Mouse (Mus musculus): ENCODE measurements around the gene Wfdc13. TPM values are rescaled to one million over a fixed set of nuclear protein-coding genes. Genes with fewer than 3 reads are reported as not detected.

Wfdc13 gene
- polyA plus RNA-seq, 1 experiment = 0.04 TPM

GRCm38 (mm10) chr2:164670938-164671337 is 14.0 kb upstream of the Wfdc13 start:
- no peak overlapping the region for H3ac ChIP-seq (ENCODE audit: control insufficient read depth, insufficient read length)
- TF ChIP-seq TCF3 (IDR thresholded peaks at IDR 0.05; ENCODE audit: insufficient read length, low read depth) = peak; percentile 56
- no peak for TF ChIP-seq REST (IDR thresholded peaks at IDR 0.05; ENCODE audit: insufficient read depth, insufficient read length)
- TF ChIP-seq POLR2A (IDR thresholded peaks at IDR 0.05; ENCODE audit: insufficient read length, low read depth) = no peak
- TF ChIP-seq USF1 (IDR thresholded peaks at IDR 0.05; ENCODE audit: low read depth) = no peak
- no peak for TF ChIP-seq MAX (IDR thresholded peaks at IDR 0.05; ENCODE audit: low read depth)
- TF ChIP-seq MYOG (IDR thresholded peaks at IDR 0.05; ENCODE audit: control insufficient read depth in 1 of 3, insufficient read depth in 1 of 3, insufficient read length in 2 of 3, low read depth in 2 of 3) = peak in 2 of 3 experiments; percentile 55 to 83
- TF ChIP-seq CEBPB (IDR thresholded peaks at IDR 0.05; ENCODE audit: insufficient read depth, poor library complexity, severe bottlenecking) = no peak
- TF ChIP-seq TCF12 (IDR thresholded peaks at IDR 0.05; ENCODE audit: insufficient read depth, poor library complexity, severe bottlenecking) = no peak
- TF ChIP-seq SRF (IDR thresholded peaks at IDR 0.05; ENCODE audit: control insufficient read depth, insufficient read length, low read depth) = no peak
- TF ChIP-seq E2F4 (IDR thresholded peaks at IDR 0.05; ENCODE audit: insufficient read depth) = no peak
- no peak for TF ChIP-seq POLR2AphosphoS2 (IDR thresholded peaks at IDR 0.05; ENCODE audit: insufficient read length, low read depth)
- TF ChIP-seq MYOD1 (IDR thresholded peaks at IDR 0.05; ENCODE audit: control insufficient read depth in 1 of 3, insufficient read length in 2 of 3, low read depth in 2 of 3) = peak in 1 of 3 experiments; percentile 80
- H3K79me2 ChIP-seq (ENCODE audit: control insufficient read depth, insufficient read depth) = no peaks in the 10 kb centered on the region
- no peak overlapping the region for H3K4me2 ChIP-seq (ENCODE audit: low read depth)
- no peak overlapping the region for H3K4me3 ChIP-seq
- no peaks in the 10 kb centered on the region for H3K36me3 ChIP-seq (ENCODE audit: control insufficient read depth, insufficient read depth)
- no peaks in the 10 kb centered on the region for H3K27me3 ChIP-seq (ENCODE audit: control insufficient read depth, insufficient read depth, insufficient read length)

- no peak within 1 kb of the TSS for H3K4me2 ChIP-seq (ENCODE audit: low read depth)
- H3K36me3 ChIP-seq (ENCODE audit: control insufficient read depth, insufficient read depth) = no peaks in the 10 kb centered on the region
- H3K4me3 ChIP-seq = no peak within 1 kb of the TSS
- H3K79me2 ChIP-seq (ENCODE audit: control insufficient read depth, insufficient read depth) = no peaks in the 10 kb centered on the region
- H3K27me3 ChIP-seq (ENCODE audit: control insufficient read depth, insufficient read depth, insufficient read length) = no peaks in the 10 kb centered on the region
- no peak for TF ChIP-seq REST (IDR thresholded peaks at IDR 0.05; ENCODE audit: insufficient read depth, insufficient read length)
- no peak for TF ChIP-seq USF1 (IDR thresholded peaks at IDR 0.05; ENCODE audit: low read depth)
- TF ChIP-seq SRF (IDR thresholded peaks at IDR 0.05; ENCODE audit: control insufficient read depth, insufficient read length, low read depth) = no peak
- TF ChIP-seq CEBPB (IDR thresholded peaks at IDR 0.05; ENCODE audit: insufficient read depth, poor library complexity, severe bottlenecking) = no peak
- TF ChIP-seq POLR2A (IDR thresholded peaks at IDR 0.05; ENCODE audit: insufficient read length, low read depth) = no peak
- no peak for TF ChIP-seq MYOD1 (IDR thresholded peaks at IDR 0.05; ENCODE audit: control insufficient read depth in 1 of 3, insufficient read length in 2 of 3, low read depth in 2 of 3)
- TF ChIP-seq E2F4 (IDR thresholded peaks at IDR 0.05; ENCODE audit: insufficient read depth) = no peak
- no peak for TF ChIP-seq MYOG (IDR thresholded peaks at IDR 0.05; ENCODE audit: control insufficient read depth in 1 of 3, insufficient read depth in 1 of 3, insufficient read length in 2 of 3, low read depth in 2 of 3)
- TF ChIP-seq TCF3 (IDR thresholded peaks at IDR 0.05; ENCODE audit: insufficient read length, low read depth) = no peak
- TF ChIP-seq TCF12 (IDR thresholded peaks at IDR 0.05; ENCODE audit: insufficient read depth, poor library complexity, severe bottlenecking) = no peak
- TF ChIP-seq POLR2AphosphoS2 (IDR thresholded peaks at IDR 0.05; ENCODE audit: insufficient read length, low read depth) = no peak
- no peak within 1 kb of the TSS for H3ac ChIP-seq (ENCODE audit: control insufficient read depth, insufficient read length)
Measured at GRCm38 (mm10) chr2:164673987-164674386, 10.9 kb upstream of the Wfdc13 start, which contains the start of gene Wfdc11. Gene Wfdc11 (minus strand): TSS chr2:164674087.

- TF ChIP-seq MAX (IDR thresholded peaks at IDR 0.05; ENCODE audit: low read depth) (no peak), USF1 (IDR thresholded peaks at IDR 0.05; ENCODE audit: low read depth) (no peak), CEBPB (IDR thresholded peaks at IDR 0.05; ENCODE audit: insufficient read depth, poor library complexity, severe bottlenecking) (no peak), SRF (IDR thresholded peaks at IDR 0.05; ENCODE audit: control insufficient read depth, insufficient read length, low read depth) (no peak), MYOG (IDR thresholded peaks at IDR 0.05; ENCODE audit: control insufficient read depth in 1 of 3, insufficient read depth in 1 of 3, insufficient read length in 2 of 3, low read depth in 2 of 3) (no peak), POLR2AphosphoS2 (IDR thresholded peaks at IDR 0.05; ENCODE audit: insufficient read length, low read depth) (no peak), TCF3 (IDR thresholded peaks at IDR 0.05; ENCODE audit: insufficient read length, low read depth) (no peak)
- H3ac ChIP-seq (ENCODE audit: control insufficient read depth, insufficient read length) = no peak overlapping the region
- H3K27me3 ChIP-seq (ENCODE audit: control insufficient read depth, insufficient read depth, insufficient read length) = no peaks in the 10 kb centered on the region
- H3K4me2 ChIP-seq (ENCODE audit: low read depth) = no peak overlapping the region
- no peaks in the 10 kb centered on the region for H3K79me2 ChIP-seq (ENCODE audit: control insufficient read depth, insufficient read depth)
- H3K36me3 ChIP-seq (ENCODE audit: control insufficient read depth, insufficient read depth) = no peaks in the 10 kb centered on the region
- H3K4me3 ChIP-seq = no peak overlapping the region
Measured at GRCm38 (mm10) chr2:164676103-164676502, 8.8 kb upstream of the Wfdc13 start.

- H3K36me3 ChIP-seq (ENCODE audit: control insufficient read depth, insufficient read depth) = no peaks in the 10 kb centered on the region
- no peak overlapping the region for H3K4me3 ChIP-seq
- no peaks in the 10 kb centered on the region for H3K79me2 ChIP-seq (ENCODE audit: control insufficient read depth, insufficient read depth)
- no peaks in the 10 kb centered on the region for H3K27me3 ChIP-seq (ENCODE audit: control insufficient read depth, insufficient read depth, insufficient read length)
- no peak overlapping the region for H3ac ChIP-seq (ENCODE audit: control insufficient read depth, insufficient read length)
- TF ChIP-seq MYOG (IDR thresholded peaks at IDR 0.05; ENCODE audit: control insufficient read depth in 1 of 3, insufficient read depth in 1 of 3, insufficient read length in 2 of 3, low read depth in 2 of 3) (no peak), TCF3 (IDR thresholded peaks at IDR 0.05; ENCODE audit: insufficient read length, low read depth) (no peak), USF1 (IDR thresholded peaks at IDR 0.05; ENCODE audit: low read depth) (no peak), POLR2A (IDR thresholded peaks at IDR 0.05; ENCODE audit: insufficient read length, low read depth) (no peak), SRF (IDR thresholded peaks at IDR 0.05; ENCODE audit: control insufficient read depth, insufficient read length, low read depth) (no peak), MAX (IDR thresholded peaks at IDR 0.05; ENCODE audit: low read depth) (no peak), E2F4 (IDR thresholded peaks at IDR 0.05; ENCODE audit: insufficient read depth) (no peak), TCF12 (IDR thresholded peaks at IDR 0.05; ENCODE audit: insufficient read depth, poor library complexity, severe bottlenecking) (no peak), MYOD1 (IDR thresholded peaks at IDR 0.05; ENCODE audit: control insufficient read depth in 1 of 3, insufficient read length in 2 of 3, low read depth in 2 of 3) (no peak), REST (IDR thresholded peaks at IDR 0.05; ENCODE audit: insufficient read depth, insufficient read length) (no peak), CEBPB (IDR thresholded peaks at IDR 0.05; ENCODE audit: insufficient read depth, poor library complexity, severe bottlenecking) (no peak), POLR2AphosphoS2 (IDR thresholded peaks at IDR 0.05; ENCODE audit: insufficient read length, low read depth) (no peak)
- no peak overlapping the region for H3K4me2 ChIP-seq (ENCODE audit: low read depth)
Measured at GRCm38 (mm10) chr2:164676916-164677685, 7.8 kb upstream of the Wfdc13 start.
